Mouse (Mus musculus) lung, postnatal 0 days (tissue): ENCODE results near the gene Urb1.

Experiments used
- CTCF ChIP-seq: IDR thresholded peaks from 2 replicates; pipeline ENCODE4 v1.5.1; 2016; ENCODE audit warnings: antibody characterized with exemption, mild to moderate bottlenecking
- EP300 ChIP-seq: IDR thresholded peaks from 2 replicates; pipeline ENCODE4 v1.6.1; 2016; ENCODE audit warnings: antibody characterized with exemption, mild to moderate bottlenecking, control low read depth

GRCm38 (mm10) chr16:90785257-90785656, 25.0 kb downstream of the Urb1 start:
- TF ChIP-seq CTCF (no peak), EP300 (no peak)
